Mouse (Mus musculus) myocyte (in vitro differentiated cells): ENCODE results near the gene Echs1. TPM values are rescaled to one million over a fixed set of nuclear protein-coding genes. Genes with fewer than 3 reads are reported as not detected.

Experiments used
- H3K27me3 ChIP-seq: one replicate; pipeline ENCODE4 v1.6.1; 2011; ENCODE audit not compliant: control insufficient read depth, insufficient read depth, insufficient read length
- H3K36me3 ChIP-seq: one replicate; pipeline ENCODE4 v1.6.1; 2011; ENCODE audit not compliant: control insufficient read depth, insufficient read depth
- H3K4me2 ChIP-seq: one replicate; pipeline ENCODE4 v1.6.1; 2011; ENCODE audit warnings: low read depth, control low read depth
- H3K4me3 ChIP-seq: one replicate; pipeline ENCODE4 v1.5.1; 2011; ENCODE audit warnings: mild to moderate bottlenecking, control low read depth, moderate library complexity
- H3K79me2 ChIP-seq: one replicate; pipeline ENCODE4 v1.6.1; 2011; ENCODE audit not compliant: control insufficient read depth, insufficient read depth
- H3ac ChIP-seq: one replicate; pipeline ENCODE4 v1.6.1; 2011; ENCODE audit not compliant: control insufficient read depth, insufficient read length
- CEBPB ChIP-seq: IDR thresholded peaks from 2 replicates; pipeline ENCODE4 v1.6.1; 2011; ENCODE audit warnings: mild to moderate bottlenecking, moderate library complexity; ENCODE audit not compliant: poor library complexity, insufficient read depth, severe bottlenecking
- E2F4 ChIP-seq: IDR thresholded peaks from one replicate; pipeline ENCODE4 v1.6.1; 2011; ENCODE audit warnings: mild to moderate bottlenecking, control low read depth, moderate library complexity; ENCODE audit not compliant: insufficient read depth
- MAX ChIP-seq: IDR thresholded peaks from one replicate; pipeline ENCODE4 v1.6.1; 2011; ENCODE audit warnings: low read depth, mild to moderate bottlenecking, control low read depth
- MYOD1 ChIP-seq, 3 experiments: IDR thresholded peaks; one replicate each; pipeline ENCODE4 v1.6.1; 2011; ENCODE audit warnings: control low read depth in 2 of 3, low read depth in 2 of 3, mild to moderate bottlenecking in 2 of 3, moderate library complexity in 1 of 3; ENCODE audit not compliant: insufficient read length in 2 of 3, control insufficient read depth in 1 of 3
- MYOG ChIP-seq, 3 experiments: IDR thresholded peaks; one replicate each; pipeline ENCODE4 v1.6.1; 2011; ENCODE audit warnings: control low read depth in 2 of 3, low read depth in 2 of 3, mild to moderate bottlenecking in 2 of 3; ENCODE audit not compliant: insufficient read length in 2 of 3, control insufficient read depth in 1 of 3, insufficient read depth in 1 of 3
- POLR2A ChIP-seq: IDR thresholded peaks from one replicate; pipeline ENCODE4 v1.6.1; 2011; ENCODE audit warnings: low read depth, mild to moderate bottlenecking, control low read depth, moderate library complexity; ENCODE audit not compliant: insufficient read length
- POLR2AphosphoS2 ChIP-seq: IDR thresholded peaks from one replicate; pipeline ENCODE4 v1.6.1; 2011; ENCODE audit warnings: low read depth, control low read depth; ENCODE audit not compliant: insufficient read length
- REST ChIP-seq: IDR thresholded peaks from one replicate; pipeline ENCODE4 v1.6.1; 2011; ENCODE audit warnings: mild to moderate bottlenecking, control low read depth, moderate library complexity; ENCODE audit not compliant: insufficient read depth, insufficient read length
- SRF ChIP-seq: IDR thresholded peaks from one replicate; pipeline ENCODE4 v1.6.1; 2011; ENCODE audit warnings: low read depth; ENCODE audit not compliant: control insufficient read depth, insufficient read length
- TCF12 ChIP-seq: IDR thresholded peaks from one replicate; pipeline ENCODE4 v1.6.1; 2011; ENCODE audit warnings: mild to moderate bottlenecking, control low read depth; ENCODE audit not compliant: poor library complexity, insufficient read depth, severe bottlenecking
- TCF3 ChIP-seq: IDR thresholded peaks from one replicate; pipeline ENCODE4 v1.6.1; 2011; ENCODE audit warnings: low read depth, control low read depth; ENCODE audit not compliant: insufficient read length
- USF1 ChIP-seq: IDR thresholded peaks from one replicate; pipeline ENCODE4 v1.6.1; 2011; ENCODE audit warnings: low read depth, mild to moderate bottlenecking, control low read depth, moderate library complexity
- polyA plus RNA-seq: library from polyadenylated mRNA; unstranded; fragments of >200 nt; fragmentation: generic; extraction: Trizol; gene quantifications from one replicate; pipeline ENCODE4 v1.2.1, GENCODE M21; 2012; ENCODE audit warnings: missing spikeins

The Echs1 gene
- polyA plus RNA-seq = 125 TPM

DNA sequence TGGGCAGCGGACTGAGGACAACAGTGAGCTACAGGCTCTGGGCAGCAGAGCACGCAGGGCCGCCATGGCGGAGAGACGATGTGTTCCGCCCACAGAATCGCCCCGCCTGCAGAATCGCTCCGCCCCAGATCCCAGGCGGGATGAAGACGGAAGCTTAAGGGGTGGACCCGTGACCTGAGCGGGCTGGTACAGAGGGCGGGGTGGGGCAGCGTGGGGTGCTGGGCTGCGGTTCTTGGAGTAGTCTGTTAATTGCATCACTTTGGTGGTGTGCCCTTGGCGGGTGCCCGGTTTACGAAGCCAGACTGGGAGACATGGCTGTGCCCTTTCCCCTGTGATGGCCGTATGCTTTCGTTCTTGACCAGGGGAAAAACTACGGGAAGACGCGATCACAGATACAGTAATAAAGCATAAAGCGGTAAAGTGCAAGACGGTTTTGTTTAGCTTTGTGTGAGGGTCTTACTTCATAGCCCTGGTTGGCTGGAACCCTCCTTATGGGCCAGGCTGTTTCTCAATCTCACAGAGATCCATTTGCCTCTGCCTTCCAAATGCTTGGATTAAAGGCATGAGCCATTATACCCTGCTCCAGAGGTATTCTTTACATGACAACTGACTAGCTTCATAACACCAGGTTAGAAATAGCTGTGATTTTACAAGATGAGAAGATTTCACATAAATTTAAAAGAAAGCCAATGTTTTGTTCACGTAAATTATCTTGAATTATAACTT, at the start of gene Echs1:
TSS of gene Echs1 (minus strand) at position 148 of the 726 bp plus-strand sequence.
- H3ac ChIP-seq = peak within 1 kb of the TSS; percentile 44
- H3K36me3 ChIP-seq = no peaks in the 10 kb centered on the region
- TF ChIP-seq MYOD1 (IDR thresholded peaks at IDR 0.05; ENCODE audit: control insufficient read depth in 1 of 3, insufficient read length in 2 of 3, low read depth in 2 of 3) (no peak), USF1 (no peak), TCF3 (no peak), SRF (peak; percentile 52), TCF12 (no peak), MAX (no peak), E2F4 (no peak), POLR2AphosphoS2 (peak; percentile 90), MYOG (IDR thresholded peaks at IDR 0.05; ENCODE audit: control insufficient read depth in 1 of 3, insufficient read depth in 1 of 3, insufficient read length in 2 of 3, low read depth in 2 of 3) (no peak), CEBPB (peak; percentile 82), POLR2A (peak; percentile 93), REST (no peak)
- H3K79me2 ChIP-seq = peaks cover 28% of the 10 kb centered on the region
- no peaks in the 10 kb centered on the region for H3K27me3 ChIP-seq
- H3K4me3 ChIP-seq = peak within 1 kb of the TSS; percentile 84
- H3K4me2 ChIP-seq = peak within 1 kb of the TSS; percentile 87

DNA sequence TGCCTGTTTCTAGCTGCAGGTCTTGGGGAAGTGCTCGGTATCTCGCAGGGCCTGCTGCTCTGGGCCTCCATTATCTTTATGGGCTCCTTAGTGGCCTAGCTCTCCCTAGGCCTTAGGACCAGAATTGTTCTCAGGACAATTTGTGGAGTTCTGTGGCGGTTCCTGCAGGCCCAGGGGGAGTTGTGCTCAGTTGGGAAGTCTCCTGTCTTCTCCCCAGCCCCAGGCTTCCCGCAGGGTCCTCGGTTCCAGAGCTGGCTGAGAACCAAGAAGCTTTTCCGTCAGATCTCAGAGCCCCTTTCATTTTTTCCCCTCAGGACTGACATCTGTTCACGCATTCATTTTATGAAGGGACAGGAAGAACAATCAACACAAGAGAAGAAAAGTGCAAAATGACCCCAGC, 48.4 kb upstream of the Echs1 start, which contains the start of gene Olfr522:
TSS of gene Olfr522 (minus strand) at position 101 of the 400 bp plus-strand sequence.
- TF ChIP-seq POLR2AphosphoS2 (no peak), MAX (no peak)
- H3K4me3 ChIP-seq = no peak within 1 kb of the TSS
- H3K79me2 ChIP-seq = no peaks in the 10 kb centered on the region

DNA sequence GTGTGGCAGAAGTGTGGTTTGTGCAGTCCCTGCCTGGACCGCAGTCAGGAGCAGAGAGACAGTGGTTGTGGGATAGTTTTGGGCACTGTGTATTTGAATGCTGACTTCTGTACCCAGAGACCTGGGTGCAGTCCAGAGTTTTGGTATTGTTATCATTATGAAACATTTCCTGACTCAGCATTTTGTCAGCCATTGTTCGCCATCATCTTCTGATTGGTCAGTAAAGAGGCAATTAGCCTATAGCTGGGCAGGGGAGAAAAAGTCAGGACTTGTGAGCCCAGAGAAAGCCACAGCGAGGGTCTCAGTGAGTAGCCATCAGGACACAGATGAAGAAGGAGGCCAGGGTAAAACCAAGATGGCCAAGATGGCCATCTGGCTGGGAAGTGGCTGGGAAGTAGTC, 44.1 kb upstream of the Echs1 start:
- Histone ChIP-seq H3K4me3 (no peak overlapping the region), H3ac (no peak overlapping the region), H3K4me2 (no peak overlapping the region), H3K79me2 (no peaks in the 10 kb centered on the region), H3K27me3 (peaks cover 12% of the 10 kb centered on the region), H3K36me3 (no peaks in the 10 kb centered on the region)
- TF ChIP-seq REST = no peak
- no peak for TF ChIP-seq POLR2A
- TF ChIP-seq MAX = no peak
- no peak for TF ChIP-seq MYOG (IDR thresholded peaks at IDR 0.05; ENCODE audit: control insufficient read depth in 1 of 3, insufficient read depth in 1 of 3, insufficient read length in 2 of 3, low read depth in 2 of 3)
- TF ChIP-seq E2F4 = no peak
- TF ChIP-seq MYOD1 (IDR thresholded peaks at IDR 0.05; ENCODE audit: control insufficient read depth in 1 of 3, insufficient read length in 2 of 3, low read depth in 2 of 3) = no peak
- no peak for TF ChIP-seq CEBPB
- no peak for TF ChIP-seq USF1
- no peak for TF ChIP-seq POLR2AphosphoS2
- TF ChIP-seq TCF12 = no peak
- no peak for TF ChIP-seq SRF

More for the DNA sequence above, 48.4 kb upstream of the Echs1 start, which contains the start of gene Olfr522:
- no peak within 1 kb of the TSS for H3ac ChIP-seq
- H3K4me2 ChIP-seq = no peak within 1 kb of the TSS
- H3K27me3 ChIP-seq = peaks cover 7% of the 10 kb centered on the region
- H3K36me3 ChIP-seq = no peaks in the 10 kb centered on the region

DNA sequence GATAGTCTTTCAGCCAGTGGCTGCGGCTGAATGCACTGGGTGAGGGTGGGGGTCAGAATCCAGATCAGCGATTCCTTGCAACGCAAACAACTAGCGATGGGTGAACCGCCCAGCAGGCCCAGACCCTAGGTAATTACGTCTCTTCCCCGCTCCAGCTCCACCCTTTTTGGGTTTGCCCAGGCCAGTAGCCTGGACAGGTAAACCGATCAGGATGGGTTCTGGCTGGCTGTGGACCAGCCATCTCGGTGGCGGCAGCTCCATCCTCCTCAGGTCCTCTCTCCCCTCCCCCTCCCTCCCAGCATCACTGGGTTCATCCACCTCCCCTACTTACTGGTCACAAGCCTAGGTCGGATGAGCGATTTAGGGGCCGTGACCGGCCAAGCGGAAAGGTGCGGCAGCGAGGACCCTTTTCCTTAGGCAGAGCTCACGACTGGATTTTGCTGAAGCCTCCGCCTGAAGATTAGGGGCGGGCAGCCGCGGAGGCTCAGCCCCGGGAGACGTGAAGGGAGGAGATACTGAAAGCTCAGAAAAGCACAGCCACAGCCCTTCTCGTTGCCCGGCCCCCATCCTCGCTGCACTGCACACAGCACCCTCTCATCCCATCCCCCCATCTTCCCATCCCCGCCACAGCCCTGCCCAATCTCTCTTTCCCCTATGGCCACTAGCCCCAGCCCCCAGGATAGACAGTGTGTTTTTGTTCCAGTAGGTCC, 38.1 kb upstream of the Echs1 start, which contains the start of gene Sprn:
TSS of gene Sprn (minus strand) at position 660 of the 710 bp plus-strand sequence.
- Histone ChIP-seq H3K4me2 (no peak within 1 kb of the TSS), H3K27me3 (peaks cover 5% of the 10 kb centered on the region), H3K36me3 (no peaks in the 10 kb centered on the region), H3K4me3 (no peak within 1 kb of the TSS), H3ac (no peak within 1 kb of the TSS), H3K79me2 (no peaks in the 10 kb centered on the region)
- TF ChIP-seq E2F4 (no peak), CEBPB (no peak), REST (no peak)

DNA sequence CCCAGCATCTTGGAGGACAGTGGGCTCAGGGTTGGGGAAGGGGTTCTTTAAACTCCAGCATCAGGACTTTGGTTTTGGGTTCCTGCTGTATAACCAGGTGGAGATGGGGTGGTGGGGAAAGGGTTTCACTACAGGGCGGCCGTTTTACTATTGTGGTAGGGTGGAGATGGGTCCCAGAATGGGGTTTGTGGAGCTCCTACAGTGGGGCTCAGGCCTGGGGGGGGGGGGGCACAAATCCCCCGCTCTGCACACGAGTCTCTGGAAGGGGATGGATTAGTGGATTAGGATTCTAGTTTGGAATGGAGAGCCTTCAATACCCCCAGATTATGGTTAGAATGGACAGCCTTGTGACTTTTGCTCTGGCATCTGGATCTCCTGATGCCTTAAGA, 37.5 kb upstream of the Echs1 start:
- TF ChIP-seq POLR2AphosphoS2 (no peak), CEBPB (no peak), MAX (no peak), TCF12 (no peak)
- no peak overlapping the region for H3K4me2 ChIP-seq
- no peaks in the 10 kb centered on the region for H3K36me3 ChIP-seq
- H3K4me3 ChIP-seq = no peak overlapping the region
- no peaks in the 10 kb centered on the region for H3K79me2 ChIP-seq
- H3ac ChIP-seq = no peak overlapping the region
- peaks cover 5% of the 10 kb centered on the region for H3K27me3 ChIP-seq
